Mouse (Mus musculus): Measurements from ENCODE around the gene Ackr3. TPM values are rescaled to one million over a fixed set of nuclear protein-coding genes. Genes with fewer than 3 reads are reported as not detected.

Ackr3 gene
- polyA plus RNA-seq, 1 experiment from 2014 or later, result 52.6 TPM

DNA sequence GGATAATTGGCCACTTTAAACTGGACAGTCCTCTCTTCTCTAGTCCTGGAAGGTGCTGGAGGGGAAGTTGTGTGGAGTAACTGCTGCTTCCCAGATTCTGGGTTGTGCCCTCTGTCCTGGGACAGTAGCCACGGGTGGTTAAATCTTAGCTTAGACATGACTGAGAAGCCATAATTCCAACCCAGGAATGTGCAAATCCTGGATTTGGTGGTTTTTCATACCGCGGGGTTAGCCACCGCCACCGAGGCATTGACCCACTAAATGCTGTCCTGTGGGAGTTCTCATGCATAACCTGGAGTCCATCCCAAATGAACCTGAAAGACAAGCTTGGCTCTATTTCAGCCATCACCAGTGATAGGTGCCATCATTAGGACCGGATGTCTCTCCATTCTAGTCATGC lies 8.6 kb downstream of the Ackr3 start:
- Histone ChIP-seq H3K4me1 (replicated peaks; ENCODE audit: insufficient read depth, low read length) (peaks cover 22% of the 10 kb centered on the region), H3K4me2 (ENCODE audit: low read length) (no peak overlapping the region), H3K27me3 (ENCODE audit: insufficient read depth, low read length) (no peaks in the 10 kb centered on the region), H3K27ac (0 out of 2 replicates have a peak overlapping the region, but pooled peaks have one; percentile 28), H3K9me3 (replicated peaks; ENCODE audit: low read length) (no peaks in the 10 kb centered on the region), H3K4me3 (replicated peaks; ENCODE audit: low read depth, low read length) (no peak overlapping the region), H3K36me3 (ENCODE audit: insufficient read depth, low read length) (0 out of 2 replicates have a peak, but pooled peaks cover 12% of the 10 kb centered on the region), H3K9ac (ENCODE audit: low read depth, low read length) (no peak overlapping the region)
- DNase-seq (ENCODE audit: low spot score) (no peak), ATAC-seq (replicated peaks; ENCODE audit: low FRiP score, low read depth) (peak; percentile 41)
- WGBS, result 67% methylated on average over 6 of the region's 6 CpGs
- TF ChIP-seq CTCF (IDR thresholded peaks at IDR 0.05; ENCODE audit: low read depth), result no peak

DNA sequence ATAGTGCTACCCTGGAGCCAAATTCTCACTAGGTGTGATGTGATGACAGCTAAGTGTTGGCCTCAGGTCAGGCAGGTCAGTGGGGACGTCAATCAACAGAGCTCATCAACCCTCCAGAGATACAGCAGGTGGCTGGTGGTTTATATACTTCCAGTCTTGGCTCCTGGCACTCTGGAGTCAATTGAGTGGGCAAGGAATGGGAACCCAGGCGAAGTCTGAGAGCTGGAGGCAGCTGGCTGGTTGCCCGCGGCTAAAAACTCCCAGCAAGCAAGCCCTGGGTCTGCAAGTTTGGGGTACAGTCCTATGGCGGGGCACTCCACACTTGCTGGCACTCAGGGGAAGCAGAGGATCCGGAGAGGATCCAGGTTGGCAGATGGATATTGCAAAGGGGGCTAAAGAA lies 9.1 kb downstream of the Ackr3 start:
- 88% methylated on average over 6 of the region's 6 CpGs for WGBS
- Histone ChIP-seq H3K4me2 (ENCODE audit: low read length) (no peak overlapping the region), H3K4me1 (replicated peaks; ENCODE audit: insufficient read depth, low read length) (peaks cover 18% of the 10 kb centered on the region), H3K27ac (0 out of 2 replicates have a peak overlapping the region, but pooled peaks have one; percentile 5), H3K27me3 (ENCODE audit: insufficient read depth, low read length) (no peaks in the 10 kb centered on the region), H3K4me3 (replicated peaks; ENCODE audit: low read depth, low read length) (no peak overlapping the region), H3K9ac (ENCODE audit: low read depth, low read length) (no peak overlapping the region), H3K36me3 (ENCODE audit: insufficient read depth, low read length) (0 out of 2 replicates have a peak, but pooled peaks cover 12% of the 10 kb centered on the region), H3K9me3 (replicated peaks; ENCODE audit: low read length) (no peaks in the 10 kb centered on the region)
- DNase-seq (ENCODE audit: low spot score) (no peak), ATAC-seq (replicated peaks; ENCODE audit: low FRiP score, low read depth) (no peak)
- no peak for TF ChIP-seq CTCF (IDR thresholded peaks at IDR 0.05; ENCODE audit: low read depth)

DNA sequence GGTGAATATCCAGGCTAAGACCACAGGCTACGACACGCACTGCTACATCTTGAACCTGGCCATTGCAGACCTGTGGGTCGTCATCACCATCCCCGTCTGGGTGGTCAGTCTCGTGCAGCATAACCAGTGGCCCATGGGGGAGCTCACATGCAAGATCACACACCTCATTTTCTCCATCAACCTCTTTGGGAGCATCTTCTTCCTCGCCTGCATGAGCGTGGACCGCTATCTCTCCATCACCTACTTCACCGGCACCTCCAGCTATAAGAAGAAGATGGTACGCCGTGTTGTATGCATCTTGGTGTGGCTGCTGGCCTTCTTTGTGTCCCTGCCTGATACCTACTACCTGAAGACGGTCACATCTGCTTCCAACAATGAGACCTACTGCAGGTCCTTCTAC lies 10.2 kb downstream of the Ackr3 start:
- H3K27ac ChIP-seq, result no peak overlapping the region
- H3K36me3 ChIP-seq (ENCODE audit: insufficient read depth, low read length), result 0 out of 2 replicates have a peak, but pooled peaks cover 12% of the 10 kb centered on the region

DNA sequence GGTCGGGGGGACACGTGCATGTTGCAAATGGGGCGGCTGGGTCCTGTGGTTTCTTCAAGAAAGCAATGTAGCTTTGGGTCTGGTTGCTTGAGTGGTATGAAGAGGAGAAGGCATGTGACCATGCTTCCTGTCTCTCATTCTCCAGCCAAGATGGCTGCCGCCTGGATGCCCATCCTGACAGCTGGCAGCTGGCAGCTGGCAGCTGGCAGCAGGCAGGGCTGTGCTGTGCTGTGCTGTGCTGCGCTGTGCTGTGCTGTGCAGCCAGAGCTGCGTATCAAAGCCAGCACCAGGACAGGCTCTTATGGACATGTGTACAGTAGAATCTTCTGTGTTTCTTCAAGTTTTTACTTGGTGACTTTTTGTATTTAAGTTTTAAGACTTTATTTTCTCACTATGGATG lies 11.1 kb downstream of the Ackr3 start:
- H3K9ac ChIP-seq (ENCODE audit: low read depth, low read length), result no peak overlapping the region
- H3K4me1 ChIP-seq (replicated peaks; ENCODE audit: insufficient read depth, low read length), result peaks cover 7% of the 10 kb centered on the region
- no peaks in the 10 kb centered on the region for H3K27me3 ChIP-seq (ENCODE audit: insufficient read depth, low read length)
- no peak overlapping the region for H3K4me2 ChIP-seq (ENCODE audit: low read length)
- TF ChIP-seq CTCF (IDR thresholded peaks at IDR 0.05; ENCODE audit: low read depth), result no peak
- no peak overlapping the region for H3K27ac ChIP-seq
- H3K4me3 ChIP-seq (replicated peaks; ENCODE audit: low read depth, low read length), result no peak overlapping the region
- DNase-seq (ENCODE audit: low spot score) (no peak), ATAC-seq (replicated peaks; ENCODE audit: low FRiP score, low read depth) (no peak)
- H3K9me3 ChIP-seq (replicated peaks; ENCODE audit: low read length), result no peaks in the 10 kb centered on the region
- WGBS, result 87% methylated on average over 6 of the region's 6 CpGs
- 0 out of 2 replicates have a peak, but pooled peaks cover 12% of the 10 kb centered on the region for H3K36me3 ChIP-seq (ENCODE audit: insufficient read depth, low read length)

More for the DNA sequence above, 10.2 kb downstream of the Ackr3 start:
- Histone ChIP-seq H3K4me2 (ENCODE audit: low read length) (no peak overlapping the region), H3K9me3 (replicated peaks; ENCODE audit: low read length) (no peaks in the 10 kb centered on the region), H3K9ac (ENCODE audit: low read depth, low read length) (no peak overlapping the region), H3K4me3 (replicated peaks; ENCODE audit: low read depth, low read length) (no peak overlapping the region), H3K27me3 (ENCODE audit: insufficient read depth, low read length) (no peaks in the 10 kb centered on the region), H3K4me1 (replicated peaks; ENCODE audit: insufficient read depth, low read length) (peaks cover 7% of the 10 kb centered on the region)
- DNase-seq (ENCODE audit: low spot score) (no peak), ATAC-seq (replicated peaks; ENCODE audit: low FRiP score, low read depth) (no peak)
- TF ChIP-seq CTCF (IDR thresholded peaks at IDR 0.05; ENCODE audit: low read depth), result no peak
- WGBS, result 93% methylated on average over 12 of the region's 12 CpGs

DNA sequence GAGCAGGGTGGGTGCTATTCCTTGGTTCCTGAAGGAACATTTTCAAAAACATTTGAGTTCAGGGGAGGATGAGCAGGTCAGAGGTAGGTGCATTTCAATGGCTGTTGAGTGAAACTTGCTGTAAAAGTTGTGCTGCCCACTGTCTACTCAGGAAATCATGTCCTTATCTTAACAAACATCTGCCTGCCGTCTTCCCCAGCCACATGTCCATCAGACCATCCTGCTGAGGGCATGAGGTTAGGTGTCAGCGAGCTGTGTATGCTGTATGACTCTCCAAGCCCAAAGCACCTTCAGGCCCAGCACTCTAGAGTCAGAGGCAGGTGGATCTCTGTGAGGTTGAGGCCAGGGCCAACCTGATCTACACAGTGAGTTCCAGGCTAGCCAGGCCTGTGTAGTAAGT lies 12.1 kb downstream of the Ackr3 start:
- H3K9ac ChIP-seq (ENCODE audit: low read depth, low read length), result no peak overlapping the region
- DNase-seq (ENCODE audit: low spot score), result no peak
- H3K36me3 ChIP-seq (ENCODE audit: insufficient read depth, low read length), result 0 out of 2 replicates have a peak, but pooled peaks cover 12% of the 10 kb centered on the region
- peaks cover 3% of the 10 kb centered on the region for H3K4me1 ChIP-seq (replicated peaks; ENCODE audit: insufficient read depth, low read length)
- H3K4me3 ChIP-seq (replicated peaks; ENCODE audit: low read depth, low read length), result no peak overlapping the region
- H3K27ac ChIP-seq, result no peak overlapping the region
- WGBS, result 48% methylated on average over 2 of the region's 2 CpGs
- ATAC-seq (replicated peaks; ENCODE audit: low FRiP score, low read depth), result no peak
- H3K4me2 ChIP-seq (ENCODE audit: low read length), result no peak overlapping the region
- H3K27me3 ChIP-seq (ENCODE audit: insufficient read depth, low read length), result no peaks in the 10 kb centered on the region
- TF ChIP-seq CTCF (IDR thresholded peaks at IDR 0.05; ENCODE audit: low read depth), result no peak
- no peaks in the 10 kb centered on the region for H3K9me3 ChIP-seq (replicated peaks; ENCODE audit: low read length)

DNA sequence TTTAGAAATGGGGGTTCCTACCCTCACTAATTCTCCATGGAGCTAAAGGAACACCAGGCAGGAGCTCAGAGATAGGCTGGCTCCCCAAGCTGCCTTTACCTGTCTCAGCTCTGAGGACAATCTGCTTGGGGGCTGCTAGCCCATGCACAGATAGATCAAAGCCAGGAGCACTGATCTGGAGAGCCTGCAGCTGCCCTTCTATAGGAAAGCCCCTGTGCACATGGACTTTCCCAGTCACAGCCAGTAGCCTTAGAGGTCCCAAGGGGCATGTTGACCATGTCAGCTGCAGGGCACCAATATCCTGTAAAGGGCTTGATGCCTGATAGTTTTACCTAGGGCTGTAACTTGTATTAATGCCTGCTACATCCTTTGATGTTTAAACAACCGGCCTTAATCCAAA lies 12.6 kb downstream of the Ackr3 start:
- 0 out of 2 replicates have a peak, but pooled peaks cover 12% of the 10 kb centered on the region for H3K36me3 ChIP-seq (ENCODE audit: insufficient read depth, low read length)
- no peak overlapping the region for H3K4me2 ChIP-seq (ENCODE audit: low read length)
- no peaks in the 10 kb centered on the region for H3K9me3 ChIP-seq (replicated peaks; ENCODE audit: low read length)
- H3K27me3 ChIP-seq (ENCODE audit: insufficient read depth, low read length), result no peaks in the 10 kb centered on the region
- H3K27ac ChIP-seq, result no peak overlapping the region
- 58% methylated on average over 1 of the region's 1 CpGs for WGBS
- no peak for DNase-seq (ENCODE audit: low spot score)
- no peak for ATAC-seq (replicated peaks; ENCODE audit: low FRiP score, low read depth)
- TF ChIP-seq CTCF (IDR thresholded peaks at IDR 0.05; ENCODE audit: low read depth), result no peak
- H3K9ac ChIP-seq (ENCODE audit: low read depth, low read length), result no peak overlapping the region
- no peaks in the 10 kb centered on the region for H3K4me1 ChIP-seq (replicated peaks; ENCODE audit: insufficient read depth, low read length)
- no peak overlapping the region for H3K4me3 ChIP-seq (replicated peaks; ENCODE audit: low read depth, low read length)

DNA sequence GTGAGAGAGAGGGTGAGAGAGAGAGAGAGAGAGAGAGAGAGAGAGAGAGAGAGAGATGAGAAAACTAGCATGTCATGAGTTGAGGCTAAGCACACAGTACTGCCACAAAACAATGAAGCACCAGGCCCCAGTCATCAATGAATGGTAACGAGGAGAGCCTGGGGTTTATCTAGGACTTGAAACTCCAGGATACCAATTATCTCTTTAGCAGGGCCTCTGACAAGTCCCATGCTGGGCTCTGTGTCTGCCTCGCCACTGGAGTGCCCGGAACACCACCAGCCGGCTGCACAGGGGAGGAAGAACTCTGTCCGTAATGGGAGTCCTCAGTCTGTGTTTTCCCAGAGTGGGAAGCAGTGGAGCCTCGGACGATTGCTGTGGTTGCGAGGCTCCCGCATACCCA lies 16.5 kb downstream of the Ackr3 start:
- Histone ChIP-seq H3K9me3 (replicated peaks; ENCODE audit: low read length) (no peaks in the 10 kb centered on the region), H3K36me3 (ENCODE audit: insufficient read depth, low read length) (0 out of 2 replicates have a peak, but pooled peaks cover 6% of the 10 kb centered on the region), H3K4me1 (replicated peaks; ENCODE audit: insufficient read depth, low read length) (peaks cover 2% of the 10 kb centered on the region; the same call in 1 of the 2 replicates), H3K4me3 (replicated peaks; ENCODE audit: low read depth, low read length) (no peak overlapping the region), H3K9ac (ENCODE audit: low read depth, low read length) (no peak overlapping the region), H3K27ac (no peak overlapping the region), H3K4me2 (ENCODE audit: low read length) (no peak overlapping the region), H3K27me3 (ENCODE audit: insufficient read depth, low read length) (no peaks in the 10 kb centered on the region)
- no peak for TF ChIP-seq CTCF (IDR thresholded peaks at IDR 0.05; ENCODE audit: low read depth)
- DNase-seq (ENCODE audit: low spot score), result no peak
- ATAC-seq (replicated peaks; ENCODE audit: low FRiP score, low read depth), result no peak
- 52% methylated on average over 9 of the region's 9 CpGs for WGBS

Data from kidney, postnatal 0 days (tissue).